ENCODE assay signal across 1 mouse cellular context in the genomic region with DNA sequence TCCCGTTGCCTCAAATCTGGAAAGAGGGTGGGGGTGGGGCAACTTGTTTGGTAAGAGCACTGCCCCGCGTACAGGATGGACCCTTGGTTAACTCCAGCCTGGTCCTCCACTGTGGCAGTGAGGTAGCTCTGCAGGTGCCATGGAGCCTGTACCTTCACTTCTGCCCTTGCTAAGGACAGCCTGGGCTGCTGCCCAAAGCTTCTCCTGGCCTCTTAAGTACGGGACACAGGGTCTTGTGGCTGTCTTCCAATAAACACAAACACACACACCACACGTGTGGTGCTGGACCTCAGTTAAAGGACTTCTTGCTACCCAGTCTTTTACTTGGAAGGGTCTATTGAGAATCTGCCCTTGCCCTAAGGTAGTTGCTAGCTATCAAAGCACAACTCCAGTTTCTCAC.
A peak's percentile ranks its signal among the peaks of the same experiment; 100 is the strongest.
TF ChIP-seq lines count a peak whose summit lies in the region.

No protein-coding gene starts in this region.

TF ChIP-seq in CH12.LX, 34 proteins besides CTCF, POLR2A, EP300 and RAD21 (continued from another document):
- TF ChIP-seq MAFK (IDR thresholded peaks at IDR 0.05; ENCODE audit: insufficient replicate concordance, low read length): no peak
- peak; percentile 42; the same call in 1 of the 2 replicates for TF ChIP-seq MAX (IDR thresholded peaks at IDR 0.05; ENCODE audit: low read length)
- no peak for TF ChIP-seq ELF1 (IDR thresholded peaks at IDR 0.05; ENCODE audit: low read depth, low read length)
- no peak for TF ChIP-seq E2F4 (IDR thresholded peaks at IDR 0.05; ENCODE audit: insufficient replicate concordance, low read depth, low read length)
